Mouse (Mus musculus): ENCODE results near the gene Med22. TPM values are rescaled to one million over a fixed set of nuclear protein-coding genes. Genes with fewer than 3 reads are reported as not detected.
A peak's percentile ranks its signal among the peaks of the same experiment; 100 is the strongest.
"Not testable (repeated sequence)": the region's sequence is repeated elsewhere in the genome, so short reads cannot be mapped to it uniquely, and the experiment has no call there.

Gene Med22
- polyA plus RNA-seq, 1 experiment from 2014 or later: 135 TPM

DNA sequence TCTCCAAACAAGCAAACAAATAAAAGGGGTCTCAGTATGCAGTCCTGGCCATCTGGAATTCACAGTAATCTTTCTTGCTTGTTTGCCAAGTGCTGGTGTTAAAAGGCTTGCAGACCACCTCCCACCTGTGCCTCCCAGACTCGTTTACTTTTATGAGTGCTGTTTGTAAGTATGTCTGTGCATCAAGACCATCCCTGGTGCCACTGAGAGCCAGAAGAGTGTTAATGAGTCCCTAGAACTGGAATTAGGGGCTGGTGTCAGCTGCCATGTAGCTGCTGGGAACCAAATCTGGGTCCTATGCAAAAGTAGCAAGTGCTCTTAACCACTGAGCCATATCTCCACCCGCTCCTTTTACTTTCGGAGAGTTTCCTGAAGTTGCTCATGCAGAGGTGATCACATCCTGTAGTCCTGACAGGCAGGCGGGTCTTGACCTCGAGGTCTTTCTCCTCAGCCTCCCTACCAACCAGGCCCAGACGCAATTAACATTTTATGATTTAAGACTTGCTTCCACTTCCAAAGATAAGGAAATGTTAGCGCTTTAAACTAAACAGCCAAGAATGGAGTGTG, 8.6 kb downstream of the Med22 start:
- peak overlapping the region; percentile 81 for H3K9ac ChIP-seq (replicated peaks; ENCODE audit: low read length)
- DNase-seq: no peak
- H3K36me3 ChIP-seq (ENCODE audit: control insufficient read depth, insufficient read depth, low read length): peaks cover 59% of the 10 kb centered on the region

GRCm38 (mm10) chr2:26900731-26901130, 9.7 kb downstream of the Med22 start:
- WGBS: 79% methylated on average over 1 of the region's 1 CpGs
- Histone ChIP-seq H3K4me3 (replicated peaks; ENCODE audit: low read depth, low read length) (no peak overlapping the region), H3K9ac (replicated peaks; ENCODE audit: low read length) (no peak overlapping the region), H3K9me3 (ENCODE audit: control insufficient read depth, low read length) (no peaks in the 10 kb centered on the region), H3K36me3 (ENCODE audit: control insufficient read depth, insufficient read depth, low read length) (peaks cover 58% of the 10 kb centered on the region), H3K27me3 (ENCODE audit: control insufficient read depth, insufficient read depth, low read length) (no peaks in the 10 kb centered on the region), H3K27ac (replicated peaks; ENCODE audit: low read depth, low read length) (no peak overlapping the region), H3K4me1 (ENCODE audit: control insufficient read depth, insufficient read depth, low read length) (peaks cover 18% of the 10 kb centered on the region), H3K4me2 (ENCODE audit: low read length) (no peak overlapping the region)
- no peak for ATAC-seq (ENCODE audit: low FRiP score, low TSS enrichment)
- DNase-seq: no peak

More for the DNA sequence above, 8.6 kb downstream of the Med22 start:
- Histone ChIP-seq H3K4me1 (ENCODE audit: control insufficient read depth, insufficient read depth, low read length) (peaks cover 18% of the 10 kb centered on the region), H3K9me3 (ENCODE audit: control insufficient read depth, low read length) (no peaks in the 10 kb centered on the region), H3K4me2 (ENCODE audit: low read length) (peak overlapping the region; percentile 86), H3K4me3 (replicated peaks; ENCODE audit: low read depth, low read length) (peak overlapping the region; percentile 88), H3K27me3 (ENCODE audit: control insufficient read depth, insufficient read depth, low read length) (no peaks in the 10 kb centered on the region), H3K27ac (replicated peaks; ENCODE audit: low read depth, low read length) (peak overlapping the region; percentile 86; the same call in 1 of the 2 replicates)
- ATAC-seq (ENCODE audit: low FRiP score, low TSS enrichment): no peak
- WGBS: 18% methylated on average over 7 of the region's 7 CpGs

DNA sequence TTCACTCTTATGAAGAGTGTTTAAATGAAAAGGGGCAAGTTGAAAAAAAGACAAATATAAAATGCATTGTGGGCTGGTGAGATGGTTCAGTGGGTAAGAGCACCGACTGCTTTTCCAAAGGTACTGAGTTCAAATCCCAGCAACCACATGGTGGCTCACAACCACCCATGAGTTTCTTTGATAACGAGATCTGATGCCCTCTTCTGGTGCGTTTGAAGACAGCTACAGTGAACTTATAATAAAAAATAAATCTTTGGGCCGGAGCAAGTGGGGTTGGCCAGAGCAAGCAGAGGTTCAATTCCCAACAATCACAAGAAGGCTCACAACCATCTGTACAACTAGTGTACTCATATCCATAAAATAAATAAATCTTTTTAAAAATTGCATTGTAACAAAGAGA, 14.6 kb downstream of the Med22 start:
- 96% methylated on average over 4 of the region's 4 CpGs for WGBS
- Histone ChIP-seq H3K9me3 (ENCODE audit: control insufficient read depth, low read length) (no peaks in the 10 kb centered on the region), H3K4me1 (ENCODE audit: control insufficient read depth, insufficient read depth, low read length) (no peaks in the 10 kb centered on the region), H3K36me3 (ENCODE audit: control insufficient read depth, insufficient read depth, low read length) (peaks cover 83% of the 10 kb centered on the region), H3K4me2 (ENCODE audit: low read length) (no peak overlapping the region), H3K4me3 (replicated peaks; ENCODE audit: low read depth, low read length) (no peak overlapping the region), H3K27me3 (ENCODE audit: control insufficient read depth, insufficient read depth, low read length) (no peaks in the 10 kb centered on the region), H3K27ac (replicated peaks; ENCODE audit: low read depth, low read length) (no peak overlapping the region), H3K9ac (replicated peaks; ENCODE audit: low read length) (no peak overlapping the region)
- ATAC-seq (ENCODE audit: low FRiP score, low TSS enrichment) (no peak), DNase-seq (no peak)

DNA sequence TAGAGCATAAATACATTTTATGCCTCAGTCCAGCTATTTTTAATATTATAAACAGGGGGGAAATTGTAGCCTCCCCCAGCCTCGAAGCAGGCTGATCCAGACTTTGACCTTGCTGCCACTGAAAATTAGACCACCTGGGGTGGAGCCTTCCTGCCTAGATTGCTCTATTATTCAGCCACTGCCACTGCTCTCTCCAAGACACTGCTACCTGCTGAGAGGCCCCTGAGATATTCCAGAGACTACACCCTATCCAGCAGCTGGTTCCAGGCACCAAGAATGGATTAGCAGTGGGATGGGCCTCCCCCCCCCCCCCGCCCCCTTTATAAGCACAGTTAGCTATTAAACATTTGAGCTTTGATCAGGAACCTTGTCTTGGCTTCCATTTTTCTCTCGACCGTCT, 24.3 kb downstream of the Med22 start:
- not testable (repeated sequence) for DNase-seq; H3K4me1 ChIP-seq (ENCODE audit: control insufficient read depth, insufficient read depth, low read length); H3K4me2 ChIP-seq (ENCODE audit: low read length); H3K27me3 ChIP-seq (ENCODE audit: control insufficient read depth, insufficient read depth, low read length); ATAC-seq (ENCODE audit: low FRiP score, low TSS enrichment); H3K27ac ChIP-seq (replicated peaks; ENCODE audit: low read depth, low read length); H3K9me3 ChIP-seq (ENCODE audit: control insufficient read depth, low read length); H3K4me3 ChIP-seq (replicated peaks; ENCODE audit: low read depth, low read length); H3K9ac ChIP-seq (replicated peaks; ENCODE audit: low read length)
- WGBS: 40% methylated on average over 4 of the region's 4 CpGs
- H3K36me3 ChIP-seq (ENCODE audit: control insufficient read depth, insufficient read depth, low read length): peaks cover 27% of the 10 kb centered on the region

- H3K27ac ChIP-seq (replicated peaks; ENCODE audit: low read depth, low read length); H3K4me3 ChIP-seq (replicated peaks; ENCODE audit: low read depth, low read length); H3K4me1 ChIP-seq (ENCODE audit: control insufficient read depth, insufficient read depth, low read length); H3K9me3 ChIP-seq (ENCODE audit: control insufficient read depth, low read length); H3K27me3 ChIP-seq (ENCODE audit: control insufficient read depth, insufficient read depth, low read length); DNase-seq; ATAC-seq (ENCODE audit: low FRiP score, low TSS enrichment); H3K9ac ChIP-seq (replicated peaks; ENCODE audit: low read length); H3K4me2 ChIP-seq (ENCODE audit: low read length): not testable (repeated sequence)
- 67% methylated on average over 2 of the region's 2 CpGs for WGBS
- H3K36me3 ChIP-seq (ENCODE audit: control insufficient read depth, insufficient read depth, low read length): peaks cover 20% of the 10 kb centered on the region
Measured at GRCm38 (mm10) chr2:26885541-26885940, 24.9 kb downstream of the Med22 start.

DNA sequence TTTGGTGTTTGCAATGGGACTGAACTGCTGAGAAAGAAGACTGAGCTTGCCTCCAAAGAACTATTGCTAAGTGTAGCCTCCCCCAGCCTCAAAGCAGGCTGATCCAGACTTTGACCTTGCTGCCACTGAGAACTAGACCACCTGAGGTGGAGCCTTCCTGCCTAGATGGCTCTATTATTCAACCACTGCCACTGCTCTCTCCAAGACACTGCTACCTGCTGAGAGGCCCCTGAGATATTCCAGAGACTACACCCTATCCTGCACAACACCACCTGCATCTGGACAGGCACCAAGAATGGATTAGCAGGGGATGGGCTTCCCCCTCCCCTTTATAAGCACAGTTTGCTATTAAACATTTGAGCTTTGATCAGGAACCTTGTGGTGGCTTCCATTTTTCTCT, 31.9 kb downstream of the Med22 start:
- Histone ChIP-seq H3K9ac (replicated peaks; ENCODE audit: low read length) (no peak overlapping the region), H3K27me3 (ENCODE audit: control insufficient read depth, insufficient read depth, low read length) (no peaks in the 10 kb centered on the region), H3K4me1 (ENCODE audit: control insufficient read depth, insufficient read depth, low read length) (no peaks in the 10 kb centered on the region), H3K36me3 (ENCODE audit: control insufficient read depth, insufficient read depth, low read length) (no peaks in the 10 kb centered on the region), H3K4me3 (replicated peaks; ENCODE audit: low read depth, low read length) (no peak overlapping the region), H3K4me2 (ENCODE audit: low read length) (no peak overlapping the region), H3K9me3 (ENCODE audit: control insufficient read depth, low read length) (0 out of 2 replicates have a peak, but pooled peaks cover 3% of the 10 kb centered on the region), H3K27ac (replicated peaks; ENCODE audit: low read depth, low read length) (no peak overlapping the region)
- no peak for DNase-seq
- no peak for ATAC-seq (ENCODE audit: low FRiP score, low TSS enrichment)

GRCm38 (mm10) chr2:26870666-26871065, 39.8 kb downstream of the Med22 start:
- H3K9me3 ChIP-seq (ENCODE audit: control insufficient read depth, low read length): no peaks in the 10 kb centered on the region
- no peak overlapping the region for H3K9ac ChIP-seq (replicated peaks; ENCODE audit: low read length)
- H3K4me1 ChIP-seq (ENCODE audit: control insufficient read depth, insufficient read depth, low read length): no peaks in the 10 kb centered on the region
- no peak overlapping the region for H3K4me3 ChIP-seq (replicated peaks; ENCODE audit: low read depth, low read length)
- DNase-seq (no peak), ATAC-seq (ENCODE audit: low FRiP score, low TSS enrichment) (no peak)
- no peak overlapping the region for H3K4me2 ChIP-seq (ENCODE audit: low read length)
- H3K27me3 ChIP-seq (ENCODE audit: control insufficient read depth, insufficient read depth, low read length): no peaks in the 10 kb centered on the region
- WGBS: 70% methylated on average over 6 of the region's 6 CpGs
- no peak overlapping the region for H3K27ac ChIP-seq (replicated peaks; ENCODE audit: low read depth, low read length)
- no peaks in the 10 kb centered on the region for H3K36me3 ChIP-seq (ENCODE audit: control insufficient read depth, insufficient read depth, low read length)

GRCm38 (mm10) chr2:26864879-26865278, 45.6 kb downstream of the Med22 start, which contains the start of gene Abo:
TSS of gene Abo (minus strand) at chr2:26864979.
- Histone ChIP-seq H3K9me3 (ENCODE audit: control insufficient read depth, low read length) (no peaks in the 10 kb centered on the region), H3K9ac (replicated peaks; ENCODE audit: low read length) (no peak within 1 kb of the TSS), H3K27ac (replicated peaks; ENCODE audit: low read depth, low read length) (no peak within 1 kb of the TSS), H3K36me3 (ENCODE audit: control insufficient read depth, insufficient read depth, low read length) (no peaks in the 10 kb centered on the region), H3K4me3 (replicated peaks; ENCODE audit: low read depth, low read length) (no peak within 1 kb of the TSS), H3K27me3 (ENCODE audit: control insufficient read depth, insufficient read depth, low read length) (no peaks in the 10 kb centered on the region), H3K4me1 (ENCODE audit: control insufficient read depth, insufficient read depth, low read length) (no peaks in the 10 kb centered on the region), H3K4me2 (ENCODE audit: low read length) (no peak within 1 kb of the TSS)
- DNase-seq (no peak), ATAC-seq (ENCODE audit: low FRiP score, low TSS enrichment) (no peak)
- 65% methylated on average over 3 of the region's 3 CpGs for WGBS

- Histone ChIP-seq H3K27me3 (ENCODE audit: control insufficient read depth, insufficient read depth, low read length) (no peaks in the 10 kb centered on the region), H3K36me3 (ENCODE audit: control insufficient read depth, insufficient read depth, low read length) (no peaks in the 10 kb centered on the region), H3K9ac (replicated peaks; ENCODE audit: low read length) (no peak overlapping the region), H3K4me2 (ENCODE audit: low read length) (no peak overlapping the region), H3K4me1 (ENCODE audit: control insufficient read depth, insufficient read depth, low read length) (no peaks in the 10 kb centered on the region), H3K27ac (replicated peaks; ENCODE audit: low read depth, low read length) (no peak overlapping the region), H3K4me3 (replicated peaks; ENCODE audit: low read depth, low read length) (no peak overlapping the region), H3K9me3 (ENCODE audit: control insufficient read depth, low read length) (no peaks in the 10 kb centered on the region)
- WGBS: 86% methylated on average over 3 of the region's 3 CpGs
- ATAC-seq (ENCODE audit: low FRiP score, low TSS enrichment): no peak
- no peak for DNase-seq
Measured at GRCm38 (mm10) chr2:26862856-26863255, 47.6 kb downstream of the Med22 start.
